Mouse (Mus musculus) testis, adult 2 months (tissue): Measurements from ENCODE around the gene Eef2kmt. TPM values are rescaled to one million over a fixed set of nuclear protein-coding genes. Genes with fewer than 3 reads are reported as not detected.

ENCODE experiments used
- H3K27ac ChIP-seq: fragments of 200-500 bp; 2 replicates; pipeline ENCODE4 v1.5.1; 2012; ENCODE audit warnings: low read depth, low read length; ENCODE audit not compliant: control insufficient read depth, insufficient read depth
- H3K27me3 ChIP-seq: fragments of 200-500 bp; 2 replicates; pipeline ENCODE4 v1.6.1; 2012; ENCODE audit warnings: mild to moderate bottlenecking, low read length, moderate library complexity; ENCODE audit not compliant: control insufficient read depth, insufficient read depth
- H3K36me3 ChIP-seq: fragments of 200-500 bp; 2 replicates; pipeline ENCODE4 v1.6.1; 2012; ENCODE audit warnings: mild to moderate bottlenecking, low read length; ENCODE audit not compliant: control insufficient read depth, insufficient read depth
- H3K4me1 ChIP-seq: fragments of 200-500 bp; 2 replicates; pipeline ENCODE4 v1.6.1; 2012; ENCODE audit warnings: low read length; ENCODE audit not compliant: control insufficient read depth, insufficient read depth
- H3K4me3 ChIP-seq: fragments of 200-500 bp; 2 replicates; pipeline ENCODE4 v1.5.1; 2012; ENCODE audit warnings: low read depth, mild to moderate bottlenecking, low read length, moderate library complexity, mixed read lengths; ENCODE audit not compliant: control insufficient read depth
- CTCF ChIP-seq: fragments of 200-500 bp; IDR thresholded peaks from 2 replicates; pipeline ENCODE4 v1.5.1; 2012; ENCODE audit warnings: low read depth, mild to moderate bottlenecking, inconsistent platforms, low read length, moderate library complexity; ENCODE audit not compliant: control insufficient read depth, insufficient read depth, insufficient replicate concordance
- POLR2A ChIP-seq: fragments of 200-500 bp; IDR thresholded peaks from 2 replicates; pipeline ENCODE4 v1.6.1; 2012; ENCODE audit warnings: low read depth, mild to moderate bottlenecking, inconsistent platforms, low read length, moderate library complexity; ENCODE audit not compliant: control insufficient read depth
- polyA plus RNA-seq: library from polyadenylated mRNA; depleted of rRNA; stranded (reverse); fragments of >200 nt; gene quantifications from 2 replicates; pipeline ENCODE4 v1.2.3, GENCODE M21; 2012

Gene Eef2kmt
- polyA plus RNA-seq, 1 experiment, result 51.9 TPM

- Histone ChIP-seq H3K4me1 (no peaks in the 10 kb centered on the region), H3K27me3 (no peaks in the 10 kb centered on the region), H3K36me3 (no peaks in the 10 kb centered on the region), H3K4me3 (no peak overlapping the region), H3K27ac (no peak overlapping the region)
- TF ChIP-seq CTCF (no peak), POLR2A (no peak)
Observed at GRCm38 (mm10) chr16:5217341-5218133, 38.2 kb downstream of the Eef2kmt start.

- Histone ChIP-seq H3K4me3 (no peak overlapping the region), H3K27ac (no peak overlapping the region), H3K27me3 (no peaks in the 10 kb centered on the region), H3K36me3 (no peaks in the 10 kb centered on the region), H3K4me1 (no peaks in the 10 kb centered on the region)
- TF ChIP-seq POLR2A (no peak), CTCF (no peak)
Observed at GRCm38 (mm10) chr16:5216686-5217085, 39.1 kb downstream of the Eef2kmt start.

- Histone ChIP-seq H3K27ac (no peak overlapping the region), H3K4me3 (no peak overlapping the region), H3K27me3 (no peaks in the 10 kb centered on the region), H3K4me1 (no peaks in the 10 kb centered on the region), H3K36me3 (no peaks in the 10 kb centered on the region)
- TF ChIP-seq POLR2A, result no peak
- TF ChIP-seq CTCF, result no peak
Observed at GRCm38 (mm10) chr16:5214126-5214525, 41.7 kb downstream of the Eef2kmt start.

GRCm38 (mm10) chr16:5212150-5212549, 43.6 kb downstream of the Eef2kmt start:
- TF ChIP-seq POLR2A, result no peak
- Histone ChIP-seq H3K27me3 (no peaks in the 10 kb centered on the region), H3K36me3 (no peaks in the 10 kb centered on the region), H3K27ac (no peak overlapping the region), H3K4me1 (no peaks in the 10 kb centered on the region), H3K4me3 (no peak overlapping the region)

GRCm38 (mm10) chr16:5210365-5210764, 45.4 kb downstream of the Eef2kmt start:
- no peaks in the 10 kb centered on the region for H3K36me3 ChIP-seq
- TF ChIP-seq POLR2A, result no peak
- no peak for TF ChIP-seq CTCF
- H3K27me3 ChIP-seq, result no peaks in the 10 kb centered on the region
- no peak overlapping the region for H3K27ac ChIP-seq
- no peak overlapping the region for H3K4me3 ChIP-seq
- no peaks in the 10 kb centered on the region for H3K4me1 ChIP-seq

- TF ChIP-seq POLR2A (no peak), CTCF (no peak)
- no peak overlapping the region for H3K4me3 ChIP-seq
- peaks cover 14% of the 10 kb centered on the region for H3K4me1 ChIP-seq
- H3K27ac ChIP-seq, result no peak overlapping the region
- no peaks in the 10 kb centered on the region for H3K27me3 ChIP-seq
- no peaks in the 10 kb centered on the region for H3K36me3 ChIP-seq
Observed at GRCm38 (mm10) chr16:5206051-5206450, 49.7 kb downstream of the Eef2kmt start.

GRCm38 (mm10) chr16:5205431-5205970, 50.3 kb downstream of the Eef2kmt start:
- no peak overlapping the region for H3K27ac ChIP-seq
- H3K4me3 ChIP-seq, result no peak overlapping the region
- peaks cover 14% of the 10 kb centered on the region for H3K4me1 ChIP-seq
- H3K27me3 ChIP-seq, result no peaks in the 10 kb centered on the region
- TF ChIP-seq CTCF, result no peak
- no peak for TF ChIP-seq POLR2A
- H3K36me3 ChIP-seq, result no peaks in the 10 kb centered on the region
